Mouse (Mus musculus): ENCODE data around the gene Gm45713. TPM values are rescaled to one million over a fixed set of nuclear protein-coding genes. Genes with fewer than 3 reads are reported as not detected.
A peak's percentile ranks its signal among the peaks of the same experiment; 100 is the strongest.

The Gm45713 gene
- polyA plus RNA-seq, 1 experiment from 2014 or later: 0.45 TPM

DNA sequence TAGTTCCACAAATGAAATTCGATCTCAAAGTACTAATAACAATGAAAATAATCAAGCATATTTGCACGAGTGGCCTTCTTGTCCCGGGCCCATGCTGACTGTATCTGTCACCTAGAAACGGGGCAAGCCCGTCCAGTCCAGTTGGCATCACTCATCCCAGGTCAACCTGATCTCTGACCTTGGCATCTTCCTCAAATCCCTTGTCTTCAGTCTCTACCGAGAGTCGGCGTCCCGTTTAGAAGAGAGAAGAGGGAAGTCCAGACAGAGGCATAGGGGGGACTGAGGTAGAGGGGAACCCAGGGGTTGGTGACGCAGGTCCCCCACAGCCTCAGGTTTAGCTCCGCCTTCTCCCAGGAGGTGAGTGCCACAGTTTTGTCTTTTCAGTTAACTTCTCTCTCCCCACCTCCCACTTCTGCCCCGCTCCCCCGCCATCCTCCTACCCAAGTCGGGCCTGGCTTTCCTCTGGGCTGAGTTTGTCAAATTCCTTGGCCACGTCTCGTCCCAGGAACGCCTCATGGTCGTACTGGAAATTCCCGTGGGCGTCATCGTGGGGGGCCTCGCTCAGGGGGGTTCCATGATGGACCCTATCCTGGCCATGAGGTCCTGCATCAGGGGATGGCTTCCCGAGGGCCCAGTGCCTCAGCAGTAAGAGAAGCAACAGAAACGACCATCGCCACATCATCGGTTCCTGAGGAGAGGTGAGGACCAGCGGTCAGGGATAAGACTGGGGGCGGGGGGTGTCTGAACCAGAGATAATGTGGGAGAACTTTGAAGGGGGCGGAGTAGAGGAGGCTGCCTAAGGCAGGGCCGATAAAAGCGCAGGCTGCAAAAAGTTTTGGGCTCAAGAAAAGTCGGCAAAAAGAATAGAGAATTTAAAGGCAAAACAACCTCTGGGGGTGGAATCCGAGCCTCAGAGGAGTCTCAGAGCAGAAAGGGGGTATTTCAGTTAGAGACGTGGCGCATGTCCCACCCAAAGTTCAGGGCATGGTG, 44.7 kb downstream of the Gm45713 start:
- Histone ChIP-seq H3K36me3 (peaks cover 12% of the 10 kb centered on the region), H3K9me3 (no peaks in the 10 kb centered on the region), H3K4me3 (peak overlapping the region; percentile 50), H3K9ac (replicated peaks) (peak overlapping the region; percentile 58), H3K4me1 (peaks cover 10% of the 10 kb centered on the region), H3K27ac (replicated peaks) (no peak overlapping the region), H3K27me3 (peaks cover 14% of the 10 kb centered on the region; the same call in 1 of the 2 replicates), H3K4me2 (replicated peaks) (peak overlapping the region; percentile 74)
- peak; percentile 55 for ATAC-seq (ENCODE audit: low FRiP score, low read depth)
- 15% methylated on average over 35 of the region's 35 CpGs for WGBS

DNA sequence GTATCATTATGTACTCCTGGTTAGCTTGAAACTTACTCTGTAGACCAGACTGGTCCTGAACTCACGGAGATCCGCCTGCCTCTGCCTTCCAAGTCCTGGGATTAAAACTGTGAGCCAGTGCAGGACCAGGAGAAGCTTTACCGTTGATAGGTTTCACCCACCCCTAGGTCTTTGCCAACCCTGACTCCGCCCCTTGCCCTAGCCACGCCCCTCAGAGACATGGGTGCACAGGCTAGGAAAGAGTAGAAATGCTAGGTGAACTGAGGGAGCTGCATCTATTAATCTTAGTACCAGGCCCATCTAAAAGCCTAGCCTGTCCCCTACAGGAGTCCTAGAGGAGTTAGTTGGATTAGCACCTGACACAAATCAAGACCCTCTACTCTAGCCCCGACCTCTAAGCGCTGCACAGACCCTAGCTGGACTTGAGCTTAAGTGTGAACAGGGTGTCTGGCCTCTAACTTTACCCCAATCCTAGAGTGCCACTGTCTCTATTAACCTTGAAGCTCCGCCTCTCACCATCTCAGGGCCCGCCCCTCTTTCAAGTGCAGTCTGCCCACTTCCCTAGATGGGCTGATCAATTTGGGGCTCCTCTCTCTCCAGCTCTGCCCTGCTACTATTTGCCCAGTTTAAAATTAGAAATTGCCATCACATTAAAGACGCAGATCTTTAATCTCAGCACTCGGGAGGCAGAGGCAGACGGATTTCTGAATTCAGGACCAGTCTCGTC, 45.6 kb downstream of the Gm45713 start:
- ATAC-seq (ENCODE audit: low FRiP score, low read depth): no peak
- Histone ChIP-seq H3K27me3 (peaks cover 14% of the 10 kb centered on the region; the same call in 1 of the 2 replicates), H3K9ac (replicated peaks) (no peak overlapping the region), H3K9me3 (no peaks in the 10 kb centered on the region), H3K4me2 (replicated peaks) (0 out of 2 replicates have a peak overlapping the region, but pooled peaks have one; percentile 74), H3K36me3 (peaks cover 19% of the 10 kb centered on the region), H3K27ac (replicated peaks) (no peak overlapping the region), H3K4me1 (peaks cover 10% of the 10 kb centered on the region), H3K4me3 (no peak overlapping the region)
- 83% methylated on average over 13 of the region's 13 CpGs for WGBS

DNA sequence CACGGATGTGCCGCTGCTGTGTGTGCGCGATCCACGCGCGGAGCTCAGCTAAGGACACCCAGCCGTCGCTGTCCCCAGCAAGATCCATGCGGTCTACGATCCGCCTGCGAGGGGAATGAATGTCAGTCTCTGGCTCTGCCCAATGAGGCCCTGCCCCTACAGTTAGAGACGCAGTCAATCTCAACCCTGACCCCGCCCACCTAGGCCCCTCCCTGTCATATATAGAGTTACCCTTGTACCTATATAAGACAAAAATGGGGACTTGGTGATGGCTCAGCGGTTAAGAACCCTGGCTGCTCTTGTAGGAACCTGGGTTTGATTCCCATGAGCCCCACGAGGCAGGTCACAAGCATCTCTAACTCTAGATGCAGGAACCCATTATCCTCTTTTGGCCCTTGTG, 47.4 kb downstream of the Gm45713 start:
- no peaks in the 10 kb centered on the region for H3K9me3 ChIP-seq
- H3K36me3 ChIP-seq: peaks cover 26% of the 10 kb centered on the region
- 93% methylated on average over 17 of the region's 17 CpGs for WGBS
- H3K4me2 ChIP-seq (replicated peaks): no peak overlapping the region
- no peak for ATAC-seq (ENCODE audit: low FRiP score, low read depth)
- peaks cover 10% of the 10 kb centered on the region for H3K4me1 ChIP-seq
- no peak overlapping the region for H3K4me3 ChIP-seq
- no peak overlapping the region for H3K27ac ChIP-seq (replicated peaks)
- no peak overlapping the region for H3K9ac ChIP-seq (replicated peaks)
- peaks cover 14% of the 10 kb centered on the region; the same call in 1 of the 2 replicates for H3K27me3 ChIP-seq

GRCm38 (mm10) chr7:45086084-45086483, 49.9 kb downstream of the Gm45713 start:
- Histone ChIP-seq H3K27me3 (0 out of 2 replicates have a peak, but pooled peaks cover 1% of the 10 kb centered on the region), H3K4me2 (replicated peaks) (no peak overlapping the region), H3K27ac (replicated peaks) (no peak overlapping the region), H3K4me1 (peaks cover 2% of the 10 kb centered on the region), H3K9me3 (no peaks in the 10 kb centered on the region), H3K36me3 (peaks cover 35% of the 10 kb centered on the region), H3K9ac (replicated peaks) (no peak overlapping the region), H3K4me3 (no peak overlapping the region)
- ATAC-seq (ENCODE audit: low FRiP score, low read depth): no peak
- WGBS: 80% methylated on average over 4 of the region's 4 CpGs

DNA sequence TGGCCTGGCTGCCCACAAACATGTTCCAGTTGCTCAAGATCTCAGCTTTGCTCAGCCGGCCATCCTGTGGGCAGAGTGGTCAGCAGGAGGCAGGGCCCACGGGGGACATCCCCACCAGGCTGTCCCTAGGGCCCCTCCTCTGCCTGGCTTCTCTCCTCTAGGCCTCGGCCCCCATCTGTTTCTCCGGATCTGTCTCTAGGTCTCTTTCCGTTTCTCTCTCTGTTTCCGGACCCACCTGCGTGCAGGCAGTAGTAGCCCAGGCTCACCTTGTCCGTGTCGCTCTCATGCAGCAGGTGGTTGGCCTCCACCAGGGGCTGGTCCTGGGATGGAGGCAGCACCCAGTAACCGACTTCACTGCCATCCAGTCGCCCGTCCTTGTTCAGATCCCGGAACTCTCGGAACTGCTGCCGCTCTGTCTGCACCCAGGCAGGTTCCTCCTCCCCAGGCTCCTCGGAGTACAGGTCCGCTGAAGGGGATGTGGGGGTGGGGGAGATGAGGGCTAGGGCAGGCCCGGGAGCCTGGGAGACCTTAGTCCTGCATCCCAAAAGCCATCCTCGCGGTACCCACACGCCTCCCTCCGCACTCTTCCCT, 52.6 kb downstream of the Gm45713 start:
- H3K36me3 ChIP-seq: peaks cover 33% of the 10 kb centered on the region
- 83% methylated on average over 22 of the region's 22 CpGs for WGBS
- no peak overlapping the region; the same call in 1 of the 2 replicates for H3K27ac ChIP-seq (replicated peaks)
- ATAC-seq (ENCODE audit: low FRiP score, low read depth): no peak
- no peaks in the 10 kb centered on the region for H3K4me1 ChIP-seq
- H3K27me3 ChIP-seq: no peaks in the 10 kb centered on the region
- no peak overlapping the region for H3K4me2 ChIP-seq (replicated peaks)
- H3K9me3 ChIP-seq: no peaks in the 10 kb centered on the region
- no peak overlapping the region for H3K4me3 ChIP-seq
- no peak overlapping the region for H3K9ac ChIP-seq (replicated peaks)

- no peak for ATAC-seq (ENCODE audit: low FRiP score, low read depth)
- Histone ChIP-seq H3K4me1 (no peaks in the 10 kb centered on the region), H3K4me2 (replicated peaks) (no peak overlapping the region), H3K9me3 (no peaks in the 10 kb centered on the region), H3K27me3 (no peaks in the 10 kb centered on the region), H3K4me3 (no peak overlapping the region), H3K9ac (replicated peaks) (no peak overlapping the region), H3K36me3 (peaks cover 34% of the 10 kb centered on the region), H3K27ac (replicated peaks) (no peak overlapping the region; the same call in 1 of the 2 replicates)
- WGBS: 76% methylated on average over 25 of the region's 25 CpGs
Measured at GRCm38 (mm10) chr7:45082401-45083299, 53.4 kb downstream of the Gm45713 start.

DNA sequence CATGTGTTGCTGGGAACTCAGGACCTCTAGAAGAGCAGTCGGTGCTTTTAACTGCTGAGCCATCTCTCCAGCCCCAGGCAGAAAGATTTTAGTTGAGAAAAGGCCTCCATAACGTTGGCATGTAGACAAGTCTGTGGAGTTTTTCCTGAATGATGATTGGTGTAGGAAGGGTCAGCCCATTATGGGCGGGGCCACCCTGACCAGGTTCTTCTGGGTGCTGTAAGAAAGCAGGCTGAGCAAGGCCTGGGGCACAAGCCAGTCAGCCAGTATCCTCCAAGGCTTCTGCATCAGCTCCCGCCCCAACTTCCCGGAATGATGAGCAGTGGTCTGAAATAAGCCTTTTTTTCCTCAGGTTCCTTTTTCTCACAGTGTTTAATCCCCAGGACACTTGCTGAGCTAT, 55.0 kb downstream of the Gm45713 start:
- H3K4me2 ChIP-seq (replicated peaks): no peak overlapping the region
- WGBS: 44% methylated on average over 5 of the region's 5 CpGs
- H3K9ac ChIP-seq (replicated peaks): no peak overlapping the region
- no peak overlapping the region for H3K4me3 ChIP-seq
- no peaks in the 10 kb centered on the region for H3K9me3 ChIP-seq
- H3K36me3 ChIP-seq: peaks cover 39% of the 10 kb centered on the region
- H3K4me1 ChIP-seq: no peaks in the 10 kb centered on the region
- no peaks in the 10 kb centered on the region for H3K27me3 ChIP-seq
- no peak for ATAC-seq (ENCODE audit: low FRiP score, low read depth)
- H3K27ac ChIP-seq (replicated peaks): no peak overlapping the region

DNA sequence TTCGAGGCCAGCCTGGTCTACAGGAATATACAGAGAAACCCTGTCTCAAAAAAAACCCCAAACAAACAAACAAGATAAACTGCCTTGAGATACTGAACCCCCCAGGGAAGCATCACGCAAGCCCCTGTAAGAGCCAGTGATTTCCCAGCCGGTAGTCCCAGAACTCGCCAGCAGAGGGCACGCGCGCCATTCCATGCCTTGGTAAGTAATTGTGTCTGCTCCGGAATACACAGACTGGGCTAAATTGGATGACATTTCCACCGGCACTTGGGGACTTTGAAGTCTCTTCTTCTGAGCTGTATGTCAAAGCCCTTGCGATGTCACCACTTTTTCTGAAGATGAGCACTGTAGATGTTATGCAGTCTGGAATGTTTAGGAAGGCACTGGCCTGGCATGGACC, 56.2 kb downstream of the Gm45713 start:
- no peak overlapping the region for H3K4me3 ChIP-seq
- WGBS: under 1% methylated on average over 10 of the region's 10 CpGs
- no peaks in the 10 kb centered on the region for H3K4me1 ChIP-seq
- H3K36me3 ChIP-seq: peaks cover 44% of the 10 kb centered on the region
- H3K9ac ChIP-seq (replicated peaks): no peak overlapping the region
- no peaks in the 10 kb centered on the region for H3K9me3 ChIP-seq
- peak; percentile 42 for ATAC-seq (ENCODE audit: low FRiP score, low read depth)
- H3K27ac ChIP-seq (replicated peaks): no peak overlapping the region
- no peaks in the 10 kb centered on the region for H3K27me3 ChIP-seq
- H3K4me2 ChIP-seq (replicated peaks): no peak overlapping the region

GRCm38 (mm10) chr7:45078513-45078912, 57.5 kb downstream of the Gm45713 start:
- peaks cover 44% of the 10 kb centered on the region for H3K36me3 ChIP-seq

GRCm38 (mm10) chr7:45077829-45078228, 58.2 kb downstream of the Gm45713 start:
- Histone ChIP-seq H3K27ac (replicated peaks) (no peak overlapping the region), H3K4me2 (replicated peaks) (no peak overlapping the region), H3K36me3 (peaks cover 38% of the 10 kb centered on the region), H3K4me3 (no peak overlapping the region), H3K27me3 (no peaks in the 10 kb centered on the region), H3K4me1 (no peaks in the 10 kb centered on the region), H3K9me3 (no peaks in the 10 kb centered on the region), H3K9ac (replicated peaks) (no peak overlapping the region)
- 95% methylated on average over 2 of the region's 2 CpGs for WGBS
- no peak for ATAC-seq (ENCODE audit: low FRiP score, low read depth)

More at GRCm38 (mm10) chr7:45078513-45078912, 57.5 kb downstream of the Gm45713 start:
- no peaks in the 10 kb centered on the region for H3K27me3 ChIP-seq
- no peak overlapping the region for H3K4me3 ChIP-seq
- H3K9me3 ChIP-seq: no peaks in the 10 kb centered on the region
- H3K9ac ChIP-seq (replicated peaks): no peak overlapping the region
- ATAC-seq (ENCODE audit: low FRiP score, low read depth): 0 out of 2 replicates have a peak, but pooled peaks have one; percentile 16
- no peak overlapping the region for H3K4me2 ChIP-seq (replicated peaks)
- WGBS: 40% methylated on average over 9 of the region's 9 CpGs
- no peaks in the 10 kb centered on the region for H3K4me1 ChIP-seq
- no peak overlapping the region for H3K27ac ChIP-seq (replicated peaks)

DNA sequence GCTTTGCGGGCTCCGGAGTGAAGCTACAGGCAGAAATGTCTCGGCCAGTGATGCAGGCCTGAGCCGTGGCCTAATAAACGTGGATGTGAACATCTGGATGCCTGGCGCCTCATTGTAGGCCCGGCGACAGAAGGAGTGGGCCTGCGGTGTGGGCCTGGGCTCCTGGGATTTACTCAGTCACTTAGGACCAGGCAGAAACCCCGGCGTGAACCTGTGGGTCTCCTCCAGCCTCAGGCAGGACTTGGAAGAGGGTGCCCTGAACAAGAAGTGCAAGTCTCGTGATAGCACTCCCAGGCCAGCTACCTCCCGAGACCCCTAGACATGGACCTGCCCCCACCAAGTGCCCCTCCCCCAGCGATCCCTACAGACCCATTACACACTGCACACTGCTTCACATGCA, 58.7 kb downstream of the Gm45713 start:
- Histone ChIP-seq H3K27me3 (no peaks in the 10 kb centered on the region), H3K36me3 (peaks cover 38% of the 10 kb centered on the region), H3K27ac (replicated peaks) (no peak overlapping the region), H3K4me1 (no peaks in the 10 kb centered on the region), H3K4me3 (no peak overlapping the region), H3K4me2 (replicated peaks) (no peak overlapping the region), H3K9ac (replicated peaks) (no peak overlapping the region), H3K9me3 (no peaks in the 10 kb centered on the region)
- 87% methylated on average over 14 of the region's 14 CpGs for WGBS
- ATAC-seq (ENCODE audit: low FRiP score, low read depth): no peak

Measured in midbrain, embryonic 12.5 days (tissue).